Mouse (Mus musculus) heart, postnatal 14 days (tissue): ENCODE measurements around the gene Arih1. TPM values are rescaled to one million over a fixed set of nuclear protein-coding genes. Genes with fewer than 3 reads are reported as not detected.

ENCODE experiments used
- DNase-seq, 2 experiments: peaks; one replicate each; pipeline ENCODE4 v3.0.0; 2021 to 2022
- intact Hi-C: fragments of 180-260 bp; cut with DNase I; formaldehyde crosslinking; loops from one replicate; pipeline ENCODE4 v1.15.1; 2025
- long read RNA-seq, 2 experiments: library from polyadenylated mRNA; stranded (forward); transcript quantifications; one replicate each; pipeline ENCODE4 v2.0.0; 2021
- total RNA-seq, 2 experiments: library from RNA; stranded (reverse); gene quantifications; 2 replicates each; pipeline ENCODE4 v1.2.3; 2021

Arih1 gene
- total RNA-seq, result 10 to 100 TPM; 84.7 to 91.1 TPM
- long read RNA-seq, experiment 1, full-length matches to known transcripts, result 19 of 21 reads
- long read RNA-seq, experiment 1, partial matches to known transcripts, result 1 of 21 reads
- long read RNA-seq, experiment 1, other reads (novel, unspliced or antisense), result 1 of 21 reads
- long read RNA-seq, experiment 2, full-length matches to known transcripts, result 21 of 26 reads
- long read RNA-seq, experiment 2, partial matches to known transcripts, result 2 of 26 reads
- long read RNA-seq, experiment 2, other reads (novel, unspliced or antisense), result 3 of 26 reads

- intact Hi-C loops, result loop anchor here (5.0 kb wide), 3 partner anchors 51 to 194 kb away; partner anchors contain the start of genes Adpgk, Hexa and Tmem202
- DNase-seq, result peak; percentile 99 to 100
Measured at GRCm38 (mm10) chr9:59486549-59487065, at the start of gene Arih1. TSS of gene Arih1 (minus strand) at chr9:59486618.

DNA sequence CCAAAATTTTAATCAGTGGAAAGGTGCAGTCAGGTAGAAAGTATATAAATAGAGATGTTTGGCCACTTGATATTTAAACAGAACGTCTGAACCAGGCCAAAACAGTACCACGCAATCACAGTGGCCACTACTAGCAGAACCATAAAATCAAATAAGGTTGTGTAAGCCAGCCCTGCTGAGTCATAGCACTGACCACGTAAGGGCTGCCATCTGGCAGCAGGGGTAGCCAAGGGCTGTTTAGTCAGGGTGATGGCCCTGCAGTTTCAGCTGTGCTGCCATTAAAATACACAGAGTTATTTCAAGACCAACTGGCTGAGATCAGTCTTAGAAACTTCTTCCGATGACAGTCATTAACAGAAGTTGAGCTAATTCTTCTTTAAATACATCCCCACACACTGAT is 47.5 kb upstream of the Arih1 start:
- peak; percentile 28 to 45 for DNase-seq
- intact Hi-C loops, result no loop called here

GRCm38 (mm10) chr9:59533422-59533821 is 47.0 kb upstream of the Arih1 start:
- intact Hi-C loops, result no loop called here
- no peak for DNase-seq

- no peak for DNase-seq
- intact Hi-C loops, result no loop called here
Measured at GRCm38 (mm10) chr9:59531645-59532044, 45.2 kb upstream of the Arih1 start.

DNA sequence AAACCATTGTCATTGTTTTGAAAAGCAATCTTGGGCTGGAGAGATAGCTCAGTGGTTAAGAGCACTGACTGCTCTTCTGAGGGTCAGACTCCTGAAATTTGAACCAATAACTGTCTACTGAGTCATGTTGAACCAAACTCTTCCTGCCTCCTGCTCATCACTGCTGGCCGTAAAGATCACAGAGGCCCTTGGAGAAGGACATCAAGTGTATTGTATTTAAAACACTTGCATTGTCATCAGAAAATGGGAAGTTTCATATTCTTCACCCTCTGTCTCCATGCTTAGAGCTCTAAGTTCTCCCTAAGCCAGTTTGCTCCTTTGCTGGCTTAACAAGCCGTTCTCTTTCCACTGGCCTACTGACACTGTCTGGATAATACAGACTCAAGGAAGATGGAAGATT is 41.9 kb upstream of the Arih1 start:
- intact Hi-C loops, result no loop called here
- DNase-seq, result no peak

- intact Hi-C loops, result no loop called here
- DNase-seq, result no peak
Measured at GRCm38 (mm10) chr9:59527580-59527979, 41.2 kb upstream of the Arih1 start.

DNA sequence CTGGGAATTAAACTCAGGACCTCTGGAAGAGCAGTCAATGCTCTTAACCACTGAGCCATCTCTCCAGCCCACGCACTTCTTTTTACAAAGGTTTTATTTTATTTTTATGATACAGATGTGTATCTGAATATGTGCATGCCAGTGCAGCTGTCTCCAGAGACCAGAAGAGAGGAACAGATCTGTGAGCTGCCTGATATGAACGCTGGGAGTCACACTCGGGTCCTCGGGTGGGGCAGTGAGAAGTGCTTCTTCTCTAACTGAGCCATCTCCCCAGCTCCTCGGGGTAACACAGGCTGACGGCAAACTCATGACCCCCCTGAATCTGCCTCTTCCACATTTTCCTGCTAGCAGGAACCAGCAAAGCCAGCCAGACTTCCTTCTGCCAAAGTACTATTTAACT is 40.3 kb upstream of the Arih1 start:
- no peak for DNase-seq
- intact Hi-C loops, result no loop called here

GRCm38 (mm10) chr9:59522906-59523305 is 36.5 kb upstream of the Arih1 start:
- no peak for DNase-seq
- intact Hi-C loops, result no loop called here

DNA sequence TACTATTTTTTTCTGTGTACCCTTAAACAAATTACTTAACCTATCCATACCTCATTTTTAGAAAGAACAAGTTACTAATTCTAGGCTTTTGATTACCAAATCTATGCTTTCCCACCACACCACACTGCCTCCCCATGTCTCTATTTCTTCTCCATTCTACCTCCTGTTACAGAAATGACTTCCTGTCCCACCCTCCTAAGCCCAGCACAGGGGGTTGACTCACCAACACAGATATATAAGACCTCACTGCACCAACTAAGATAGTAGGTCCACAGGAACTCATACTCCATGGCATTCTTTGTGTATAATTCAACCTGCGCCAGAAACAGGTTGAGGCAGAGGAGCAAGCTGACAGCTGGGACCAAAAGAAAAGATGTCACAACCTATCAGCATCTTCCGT is 33.0 kb upstream of the Arih1 start:
- no peak for DNase-seq
- intact Hi-C loops, result no loop called here

DNA sequence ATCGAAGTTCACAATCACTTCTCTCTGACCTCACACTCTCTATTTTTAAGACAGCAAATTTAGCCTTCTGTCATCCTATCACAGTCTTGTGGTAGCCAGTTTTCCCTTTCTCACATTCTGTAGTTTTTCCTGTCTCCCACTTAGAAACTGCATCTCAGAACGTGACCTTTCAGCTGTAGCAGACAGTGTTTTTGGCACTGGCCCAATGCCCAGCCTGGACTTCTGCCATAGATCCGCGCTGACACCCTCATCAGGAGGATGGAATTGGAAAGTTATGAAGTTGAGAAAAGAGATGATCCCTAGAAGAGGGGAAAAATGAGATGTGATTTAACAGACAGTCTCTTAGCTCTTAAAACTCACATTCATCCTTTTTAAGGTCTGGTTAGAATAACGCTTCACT is 32.6 kb upstream of the Arih1 start:
- intact Hi-C loops, result no loop called here
- peak; percentile 27 to 40 for DNase-seq

GRCm38 (mm10) chr9:59517127-59517526 is 30.7 kb upstream of the Arih1 start:
- DNase-seq, result no peak
- intact Hi-C loops, result no loop called here

DNA sequence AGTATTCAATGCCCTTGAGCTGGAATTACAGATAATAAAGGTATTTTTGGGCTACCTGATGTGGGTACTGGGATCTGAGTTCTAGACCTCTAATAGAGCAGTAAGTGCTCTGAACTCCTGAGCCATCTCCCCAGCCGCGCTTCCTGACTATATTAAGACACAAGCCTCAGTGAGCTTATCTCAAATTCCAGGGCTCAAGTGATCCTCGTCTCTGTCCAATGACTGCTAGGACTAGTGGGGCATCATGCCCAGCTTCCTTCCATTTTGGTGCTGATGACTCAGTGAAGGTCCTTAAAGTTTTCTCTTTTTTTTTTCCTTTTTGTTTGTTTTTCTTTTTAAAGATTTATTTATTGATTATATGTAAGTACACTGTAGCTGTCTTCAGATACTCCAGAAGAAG is 28.7 kb upstream of the Arih1 start:
- intact Hi-C loops, result no loop called here
- no peak for DNase-seq

DNA sequence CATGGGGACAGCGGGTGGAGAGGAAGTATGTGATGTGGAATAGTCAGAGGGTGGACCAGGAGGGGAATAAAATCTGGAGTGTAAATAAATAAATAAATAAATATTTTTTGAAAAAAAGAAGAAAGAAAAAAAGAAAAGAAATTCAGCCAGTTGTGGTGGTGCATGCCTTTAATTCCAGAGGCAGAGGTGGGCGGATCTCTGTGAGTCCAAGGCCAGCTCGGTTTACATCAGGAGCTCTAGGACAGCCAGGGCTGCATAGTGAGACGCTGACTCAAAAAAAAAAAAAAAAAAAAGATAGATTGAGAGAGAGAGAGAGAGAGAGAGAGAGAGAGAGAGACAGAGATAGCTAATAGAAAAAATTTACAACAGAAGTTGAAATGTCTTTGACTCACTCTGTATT is 26.0 kb upstream of the Arih1 start:
- intact Hi-C loops, result no loop called here

GRCm38 (mm10) chr9:59508146-59508545 is 21.7 kb upstream of the Arih1 start:
- intact Hi-C loops, result no loop called here
- DNase-seq, result no peak

More for the DNA sequence above, 26.0 kb upstream of the Arih1 start:
- DNase-seq, result no peak

GRCm38 (mm10) chr9:59487331-59487730 is 913 bp upstream of the Arih1 start:
- intact Hi-C loops, result loop anchor here (5.0 kb wide), 3 partner anchors 50 to 195 kb away; partner anchors contain the start of genes Adpgk, Hexa and Tmem202

GRCm38 (mm10) chr9:59486076-59486518 is 321 bp downstream of the Arih1 start:
- intact Hi-C loops, result loop anchor here (5.0 kb wide), 3 partner anchors 51 to 194 kb away; partner anchors contain the start of genes Adpgk, Hexa and Tmem202
- DNase-seq, result no peak

More at GRCm38 (mm10) chr9:59487331-59487730, 913 bp upstream of the Arih1 start:
- no peak for DNase-seq

- DNase-seq, result peak; percentile 76
- intact Hi-C loops, result loop anchor here (1.0 to 5.0 kb wide), 4 partner anchors 52 to 193 kb away; partner anchors contain the start of genes Adpgk, Bbs4, Hexa and Tmem202
Measured at GRCm38 (mm10) chr9:59485511-59486075, 825 bp downstream of the Arih1 start.

DNA sequence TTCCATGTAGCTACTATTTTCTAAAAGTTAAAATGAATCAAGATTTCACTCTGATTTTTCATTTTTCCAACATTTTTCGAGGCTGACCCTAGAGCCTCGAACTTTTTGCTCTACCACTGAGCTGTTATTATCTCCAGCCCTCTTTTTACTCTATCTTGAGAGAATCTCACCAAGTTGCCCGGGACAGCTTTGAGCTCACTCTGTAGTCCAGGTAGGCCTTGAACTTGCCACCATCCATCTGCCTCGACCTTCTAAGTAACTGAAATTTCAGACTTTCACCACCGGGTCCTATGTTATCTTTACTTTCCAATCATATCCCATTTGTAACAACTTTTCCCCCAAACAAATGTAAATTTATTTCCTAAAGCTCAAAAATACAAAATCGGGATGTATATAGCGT is 1.7 kb downstream of the Arih1 start:
- intact Hi-C loops, result loop anchor here (1.0 to 5.0 kb wide), 4 partner anchors 53 to 192 kb away; partner anchors contain the start of genes Adpgk, Bbs4, Hexa and Tmem202
- no peak for DNase-seq

GRCm38 (mm10) chr9:59482419-59482818 is 4.0 kb downstream of the Arih1 start:
- intact Hi-C loops, result no loop called here
- peak; percentile 31 to 32 for DNase-seq

DNA sequence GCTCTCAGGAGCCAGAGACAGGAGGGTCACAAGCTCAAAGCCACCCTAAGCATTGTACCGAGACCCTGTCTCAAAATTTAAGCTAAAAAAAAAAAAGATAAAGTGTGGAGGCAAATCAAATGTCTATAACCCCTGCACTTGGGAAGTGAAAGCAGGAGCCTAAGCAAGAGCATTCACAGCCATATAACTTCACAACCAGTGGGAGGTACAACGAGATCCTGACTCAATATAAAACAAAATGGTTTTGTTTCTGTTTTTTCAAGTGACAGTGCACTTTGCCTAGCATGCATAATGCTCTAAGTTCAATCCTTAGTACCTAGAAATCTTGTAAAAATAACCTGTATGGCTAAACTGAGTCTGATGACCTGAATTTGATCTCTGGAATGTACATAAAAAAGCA is 9.8 kb downstream of the Arih1 start:
- intact Hi-C loops, result no loop called here
- DNase-seq, result no peak

DNA sequence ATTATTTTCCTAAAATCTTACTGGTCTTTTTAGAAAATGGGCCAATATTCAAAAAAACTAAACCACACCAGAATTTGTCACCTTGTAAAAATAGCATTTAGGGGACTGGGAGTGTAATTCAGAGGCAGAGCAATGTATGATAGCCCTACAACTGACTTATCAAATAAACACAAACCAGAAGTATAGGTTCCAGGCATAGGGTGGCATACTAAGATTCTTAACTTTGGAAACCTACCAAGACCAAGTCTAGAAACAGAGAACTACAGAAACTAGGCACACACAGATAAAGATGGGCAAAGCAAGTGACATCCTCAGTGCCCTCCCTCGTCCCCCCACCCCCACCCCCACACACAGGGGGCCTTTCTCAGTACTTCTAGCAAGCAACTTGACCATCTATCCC is 11.6 kb downstream of the Arih1 start:
- no peak for DNase-seq
- intact Hi-C loops, result no loop called here

GRCm38 (mm10) chr9:59473171-59473570 is 13.2 kb downstream of the Arih1 start:
- intact Hi-C loops, result no loop called here
- DNase-seq, result no peak
